Mouse (Mus musculus) heart, postnatal 36 days (tissue): ENCODE results near the gene Wnt6. TPM values are rescaled to one million over a fixed set of nuclear protein-coding genes. Genes with fewer than 3 reads are reported as not detected.

Source experiments
- DNase-seq, 2 experiments: peaks; one replicate each; pipeline ENCODE4 v3.0.0; 2021 to 2022
- intact Hi-C: fragments of 180-260 bp; cut with DNase I; formaldehyde crosslinking; loops from one replicate; pipeline ENCODE4 v1.15.1; 2025
- total RNA-seq, 2 experiments: library from RNA; stranded (reverse); gene quantifications; 2 replicates each; pipeline ENCODE4 v1.2.3; 2021

Wnt6 gene
- total RNA-seq, 2 experiments from 2014 or later = 0.14 to 0.33 TPM

- intact Hi-C loops = no loop called here
- peak; percentile 73 to 76 for DNase-seq
Observed at GRCm38 (mm10) chr1:74773136-74773535, 1.4 kb downstream of the Wnt6 start.

- intact Hi-C loops = no loop called here
- no peak for DNase-seq
Observed at GRCm38 (mm10) chr1:74774062-74774461, 2.4 kb downstream of the Wnt6 start.

GRCm38 (mm10) chr1:74775816-74776215, 4.1 kb downstream of the Wnt6 start:
- intact Hi-C loops = no loop called here
- DNase-seq = no peak

- intact Hi-C loops = no loop called here
- no peak for DNase-seq
Observed at GRCm38 (mm10) chr1:74778934-74779486, 7.3 kb downstream of the Wnt6 start.

GRCm38 (mm10) chr1:74782045-74782444, 10.4 kb downstream of the Wnt6 start:
- no peak for DNase-seq
- intact Hi-C loops = no loop called here

- intact Hi-C loops = no loop called here
- no peak for DNase-seq
Observed at GRCm38 (mm10) chr1:74783554-74783953, 11.9 kb downstream of the Wnt6 start.

- intact Hi-C loops = no loop called here
- peak; percentile 60 to 62 for DNase-seq
Observed at GRCm38 (mm10) chr1:74784041-74784759, 12.5 kb downstream of the Wnt6 start.

GRCm38 (mm10) chr1:74787846-74788245, 16.2 kb downstream of the Wnt6 start:
- DNase-seq = peak; percentile 78
- intact Hi-C loops = loop anchor here (1.0 kb wide), 1 partner anchor 20 kb away; no protein-coding TSS in a partner anchor

GRCm38 (mm10) chr1:74788603-74789176, 17.0 kb downstream of the Wnt6 start:
- intact Hi-C loops = loop anchor here (1.0 kb wide), 1 partner anchor 20 kb away; no protein-coding TSS in a partner anchor
- no peak for DNase-seq

GRCm38 (mm10) chr1:74790095-74790494, 18.4 kb downstream of the Wnt6 start:
- no peak for DNase-seq
- intact Hi-C loops = no loop called here

- DNase-seq = no peak
- intact Hi-C loops = no loop called here
Observed at GRCm38 (mm10) chr1:74791249-74791648, 19.6 kb downstream of the Wnt6 start, which contains the start of gene Wnt10a. Gene Wnt10a, plus strand, starts transcription at chr1:74791516.

GRCm38 (mm10) chr1:74792831-74793660, 21.4 kb downstream of the Wnt6 start:
- intact Hi-C loops = no loop called here
- DNase-seq = no peak

GRCm38 (mm10) chr1:74794487-74795144, 22.9 kb downstream of the Wnt6 start:
- intact Hi-C loops = no loop called here
- DNase-seq = no peak

- no peak for DNase-seq
- intact Hi-C loops = no loop called here
Observed at GRCm38 (mm10) chr1:74795145-74795529, 23.4 kb downstream of the Wnt6 start.

- intact Hi-C loops = no loop called here
Observed at GRCm38 (mm10) chr1:74797459-74797858, 25.8 kb downstream of the Wnt6 start.

GRCm38 (mm10) chr1:74800424-74800888, 28.8 kb downstream of the Wnt6 start:
- intact Hi-C loops = no loop called here
- DNase-seq = no peak

More at GRCm38 (mm10) chr1:74797459-74797858, 25.8 kb downstream of the Wnt6 start:
- no peak for DNase-seq

- intact Hi-C loops = loop anchor here (2.0 kb wide), 1 partner anchor 39 kb away; no protein-coding TSS in a partner anchor
- DNase-seq = no peak
Observed at GRCm38 (mm10) chr1:74801631-74802140, 30.0 kb downstream of the Wnt6 start.

- intact Hi-C loops = loop anchor here (2.0 kb wide), 1 partner anchor 40 kb away; no protein-coding TSS in a partner anchor
- DNase-seq = peak; percentile 67 to 71
Observed at GRCm38 (mm10) chr1:74802795-74803656, 31.3 kb downstream of the Wnt6 start.
